Comparison of ENCODE assay signal across 27 mouse cellular contexts in genomic region chr2:166560826-166561225, GRCm38 (mm10).
DNase-seq lines count a peak whose midpoint lies in the region; ATAC-seq and TF ChIP-seq lines count a peak whose summit lies in the region.
"Had no signal": no experiment of that assay in that cellular context is flagged by ENCODE, and none has a peak within 500 bp of the region (broad histone marks: within the 10 kb centered on the region; RNA-seq: fewer than 3 reads in every experiment).

No protein-coding gene starts in this region.

- H3K27ac ChIP-seq in heart, embryonic 10.5 days, result peak overlapping the region; percentile 48; the same call in 1 of the 2 replicates
- no peak overlapping the region for H3K27ac ChIP-seq in kidney, adult 2 months (ENCODE audit: insufficient read depth, low read depth, low read length)
- H3K27ac ChIP-seq in kidney, postnatal 0 days, result no peak overlapping the region
- 0 out of 2 replicates have a peak overlapping the region, but pooled peaks have one; percentile 6 for H3K27ac ChIP-seq in limb, embryonic 11.5 days (replicated peaks; ENCODE audit: low read depth, low read length)
- no peak overlapping the region for H3K27ac ChIP-seq in lung, postnatal 0 days (ENCODE audit: low read length)
- H3K27ac ChIP-seq: embryonic facial prominence, embryonic 15.5 days; heart, embryonic 15.5 days; hindbrain, embryonic 15.5 days; left cerebral cortex, adult 2 months; liver, embryonic 14.5 days; neural tube, embryonic 13.5 days had no signal

- no peak overlapping the region for H3K4me3 ChIP-seq in heart, embryonic 10.5 days
- H3K4me3 ChIP-seq in kidney, adult 2 months (ENCODE audit: insufficient read depth, low read depth, low read length), result no peak overlapping the region
- no peak overlapping the region for H3K4me3 ChIP-seq in kidney, postnatal 0 days (replicated peaks; ENCODE audit: low read depth, low read length)
- no peak overlapping the region for H3K4me3 ChIP-seq in limb, embryonic 11.5 days (ENCODE audit: low read depth, low read length)
- no peak overlapping the region for H3K4me3 ChIP-seq in lung, postnatal 0 days (ENCODE audit: low read depth, low read length)
- H3K4me3 ChIP-seq: embryonic facial prominence, embryonic 15.5 days; heart, embryonic 15.5 days; hindbrain, embryonic 15.5 days; left cerebral cortex, adult 2 months; neural tube, embryonic 13.5 days had no signal

- H3K4me1 ChIP-seq in heart, embryonic 10.5 days, result peaks cover 45% of the 10 kb centered on the region
- no peaks in the 10 kb centered on the region for H3K4me1 ChIP-seq in kidney, adult 2 months (ENCODE audit: control insufficient read depth, insufficient read depth, low read length)
- H3K4me1 ChIP-seq in kidney, postnatal 0 days (replicated peaks; ENCODE audit: insufficient read depth, low read length), result no peaks in the 10 kb centered on the region
- peaks cover 12% of the 10 kb centered on the region for H3K4me1 ChIP-seq in limb, embryonic 11.5 days (ENCODE audit: control insufficient read depth, insufficient read depth, low read length)
- no peaks in the 10 kb centered on the region for H3K4me1 ChIP-seq in lung, postnatal 0 days (ENCODE audit: insufficient read depth, low read depth, low read length)

- TF ChIP-seq POLR2A in kidney, adult 2 months (IDR thresholded peaks at IDR 0.05; ENCODE audit: low read depth, low read length), result no peak

- no peak for TF ChIP-seq EP300 in lung, postnatal 0 days (IDR thresholded peaks at IDR 0.05)

- H3K9ac ChIP-seq in kidney, postnatal 0 days (ENCODE audit: low read depth, low read length), result no peak overlapping the region
- H3K9ac ChIP-seq in limb, embryonic 11.5 days (ENCODE audit: low read length), result no peak overlapping the region; the same call in 1 of the 2 replicates
- H3K9ac ChIP-seq in lung, postnatal 0 days (replicated peaks; ENCODE audit: low read depth), result no peak overlapping the region
- H3K9ac ChIP-seq: embryonic facial prominence, embryonic 15.5 days; heart, embryonic 15.5 days; hindbrain, embryonic 15.5 days; liver, embryonic 14.5 days; neural tube, embryonic 13.5 days had no signal

- 0 out of 2 replicates have a peak, but pooled peaks have one; percentile 12 for ATAC-seq in kidney, postnatal 0 days (replicated peaks; ENCODE audit: low FRiP score, low read depth)
- no peak for ATAC-seq in limb, embryonic 11.5 days (ENCODE audit: insufficient number of reproducible peaks, low FRiP score, low TSS enrichment, low read depth)
- no peak for ATAC-seq in lung, postnatal 0 days
- ATAC-seq: forebrain, embryonic 14.5 days; inflammation-experienced regulatory T-cells, adult 6 months had no signal

- no peak for DNase-seq in heart, embryonic 10.5 days (ENCODE audit: low spot score)
- no peak for DNase-seq in heart, postnatal 25 days (ENCODE audit: low spot score)
- DNase-seq in kidney, adult 2 months, result peak; percentile 70
- DNase-seq in kidney, postnatal 10 days, result no peak
- DNase-seq in kidney, postnatal 0 days (ENCODE audit: low spot score), result no peak
- DNase-seq in limb, embryonic 11.5 days (ENCODE audit: low spot score), result no peak
- no peak for DNase-seq in lung, postnatal 0 days (ENCODE audit: low spot score)
- DNase-seq in ovary, postnatal 36 days (ENCODE audit: low spot score), result no peak
- DNase-seq: adrenal gland, adult 8-10 months; cerebellum, adult 2 months; cerebellum, postnatal 14 days; gastrocnemius, postnatal 14 days; heart, postnatal 4 days; liver; lung, adult 2 months; lung, postnatal 14 days; thymus, postnatal 4 days had no signal

- H3K27me3 ChIP-seq in heart, embryonic 10.5 days (ENCODE audit: insufficient read depth, poor library complexity, severe bottlenecking), result peaks cover 4% of the 10 kb centered on the region; the same call in 1 of the 2 replicates
- H3K27me3 ChIP-seq in kidney, adult 2 months (replicated peaks; ENCODE audit: control insufficient read depth, insufficient read depth, low read length), result no peaks in the 10 kb centered on the region
- no peaks in the 10 kb centered on the region; the same call in 1 of the 2 replicates for H3K27me3 ChIP-seq in kidney, postnatal 0 days (ENCODE audit: insufficient read depth, low read length)
- H3K27me3 ChIP-seq in limb, embryonic 11.5 days (ENCODE audit: control insufficient read depth, insufficient read depth, low read length), result no peaks in the 10 kb centered on the region
- H3K27me3 ChIP-seq in lung, postnatal 0 days (replicated peaks; ENCODE audit: insufficient read depth, low read length), result no peaks in the 10 kb centered on the region
- H3K27me3 ChIP-seq: embryonic facial prominence, embryonic 15.5 days; heart, embryonic 15.5 days; hindbrain, embryonic 15.5 days had no signal

- H3K36me3 ChIP-seq in heart, embryonic 10.5 days, result peaks cover 4% of the 10 kb centered on the region; the same call in 1 of the 2 replicates
- H3K36me3 ChIP-seq in kidney, adult 2 months (ENCODE audit: control insufficient read depth, insufficient read depth, low read length), result no peaks in the 10 kb centered on the region
- H3K36me3 ChIP-seq in kidney, postnatal 0 days (ENCODE audit: insufficient read depth, low read length), result no peaks in the 10 kb centered on the region
- H3K36me3 ChIP-seq in limb, embryonic 11.5 days (ENCODE audit: control insufficient read depth, insufficient read depth, low read length), result peaks cover 3% of the 10 kb centered on the region; the same call in 1 of the 2 replicates
- H3K36me3 ChIP-seq in lung, postnatal 0 days (ENCODE audit: insufficient read depth, low read length), result no peaks in the 10 kb centered on the region
- H3K36me3 ChIP-seq: embryonic facial prominence, embryonic 15.5 days; G1E; heart, embryonic 15.5 days; hindbrain, embryonic 15.5 days had no signal

- no peak overlapping the region for H3K4me2 ChIP-seq in kidney, postnatal 0 days (ENCODE audit: low read length)
- H3K4me2 ChIP-seq in limb, embryonic 11.5 days (ENCODE audit: low read depth, severe bottlenecking), result no peak overlapping the region
- H3K4me2 ChIP-seq in lung, postnatal 0 days (replicated peaks; ENCODE audit: low read depth, low read length), result no peak overlapping the region
- H3K4me2 ChIP-seq: embryonic facial prominence, embryonic 15.5 days; heart, embryonic 15.5 days; hindbrain, embryonic 15.5 days; midbrain, embryonic 11.5 days; neural tube, embryonic 13.5 days had no signal

- 88% methylated on average over 7 of the region's 7 CpGs for WGBS in heart, embryonic 10.5 days
- WGBS in kidney, adult 2 months, result 70% methylated on average over 7 of the region's 7 CpGs
- 79% methylated on average over 7 of the region's 7 CpGs for WGBS in kidney, postnatal 0 days
- WGBS in limb, embryonic 11.5 days, result 82% methylated on average over 7 of the region's 7 CpGs
- 88% methylated on average over 7 of the region's 7 CpGs for WGBS in lung, postnatal 0 days

- no peaks in the 10 kb centered on the region for H3K9me3 ChIP-seq in heart, embryonic 10.5 days
- no peaks in the 10 kb centered on the region for H3K9me3 ChIP-seq in kidney, postnatal 0 days (replicated peaks; ENCODE audit: low read length)
- H3K9me3 ChIP-seq in limb, embryonic 11.5 days (ENCODE audit: control insufficient read depth, low read length), result no peaks in the 10 kb centered on the region
- H3K9me3 ChIP-seq in lung, postnatal 0 days (ENCODE audit: low read length), result no peaks in the 10 kb centered on the region
- H3K9me3 ChIP-seq: embryonic facial prominence, embryonic 15.5 days; heart, embryonic 15.5 days; hindbrain, embryonic 15.5 days had no signal

- TF ChIP-seq CTCF in kidney, adult 2 months (conservative IDR thresholded peaks at IDR 0.05; ENCODE audit: insufficient read depth, insufficient read length, low read depth, low read length), result no peak
- TF ChIP-seq CTCF in kidney, postnatal 0 days (IDR thresholded peaks at IDR 0.05; ENCODE audit: low read depth), result no peak
- TF ChIP-seq CTCF in lung, postnatal 0 days (IDR thresholded peaks at IDR 0.05), result no peak

- intact Hi-C loops in heart, postnatal 25 days (cut with DNase I), result loop anchor here (10.0 kb wide), 1 partner anchor 776 kb away; no protein-coding TSS in a partner anchor

Comparison
In these comparisons a context has a peak if more than half of its experiments do, and no peak if none do; other contexts are left out.
1. H3K27ac ChIP-seq: peak in heart, embryonic 10.5 days (single experiment) and limb, embryonic 11.5 days (single experiment); none in kidney, adult 2 months (single experiment), kidney, postnatal 0 days (single experiment) and lung, postnatal 0 days (single experiment).